Mouse (Mus musculus) midbrain, embryonic 11.5 days (tissue): ENCODE measurements around the gene Guk1. TPM values are rescaled to one million over a fixed set of nuclear protein-coding genes. Genes with fewer than 3 reads are reported as not detected.

Experiments
- ATAC-seq: fragments of 200-750 bp; cut with Nextera tagmentation; 2 replicates; pipeline ENCODE4 v1.8.0; 2017; ENCODE audit warnings: moderate TSS enrichment, moderate library complexity; ENCODE audit not compliant: low FRiP score
- DNase-seq: peaks from one replicate; pipeline ENCODE4 v3.0.0; 2015; ENCODE audit warnings: low spot score; ENCODE audit errors: missing footprints
- H3K27ac ChIP-seq: fragments of 300-500 bp; sonication (generic); 2 replicates; pipeline ENCODE4 v1.5.1; 2014; ENCODE audit warnings: low read depth, low read length
- H3K27me3 ChIP-seq: fragments of 300-500 bp; sonication (generic); 2 replicates; pipeline ENCODE4 v1.6.1; 2014; ENCODE audit warnings: mild to moderate bottlenecking, low read length, moderate library complexity, mixed read lengths; ENCODE audit not compliant: control insufficient read depth, insufficient read depth
- H3K36me3 ChIP-seq: fragments of 300-500 bp; sonication (generic); 2 replicates; pipeline ENCODE4 v1.6.1; 2014; ENCODE audit warnings: mild to moderate bottlenecking, low read length, moderate library complexity, mixed read lengths; ENCODE audit not compliant: control insufficient read depth, insufficient read depth
- H3K4me1 ChIP-seq: fragments of 300-500 bp; sonication (generic); 2 replicates; pipeline ENCODE4 v1.6.1; 2014; ENCODE audit warnings: low read length; ENCODE audit not compliant: control insufficient read depth, insufficient read depth
- H3K4me2 ChIP-seq: fragments of 300-500 bp; sonication (generic); 2 replicates; pipeline ENCODE4 v1.6.1; 2014; ENCODE audit warnings: mild to moderate bottlenecking, moderate library complexity
- H3K4me3 ChIP-seq: fragments of 300-500 bp; sonication (generic); 2 replicates; pipeline ENCODE4 v1.5.1; 2014; ENCODE audit warnings: low read depth, low read length
- H3K9ac ChIP-seq: fragments of 300-500 bp; sonication (generic); 2 replicates; pipeline ENCODE4 v1.6.1; 2014; ENCODE audit warnings: low read length
- H3K9me3 ChIP-seq: fragments of 300-500 bp; sonication (generic); 2 replicates; pipeline ENCODE4 v1.6.1; 2016; ENCODE audit warnings: low read length; ENCODE audit not compliant: control insufficient read depth
- WGBS: fragments of 180-500 bp; shearing (Covaris S2); extraction: QIAGEN DNeasy Blood & Tissue Kit; methylation state at CpG from one replicate; pipeline ENCODE4 v1.1.7; 2014; 5-methylcytosine and 5-hydroxymethylcytosine counted together
- polyA plus RNA-seq: library from polyadenylated mRNA; unstranded; fragments of >200 nt; fragmentation: Nextera tagmentation; extraction: Ambion mirVana; gene quantifications from 2 replicates; pipeline ENCODE4 v1.2.1, GENCODE M21; 2014

The Guk1 gene
- polyA plus RNA-seq, 1 experiment from 2014 or later: 96.6 TPM

DNA sequence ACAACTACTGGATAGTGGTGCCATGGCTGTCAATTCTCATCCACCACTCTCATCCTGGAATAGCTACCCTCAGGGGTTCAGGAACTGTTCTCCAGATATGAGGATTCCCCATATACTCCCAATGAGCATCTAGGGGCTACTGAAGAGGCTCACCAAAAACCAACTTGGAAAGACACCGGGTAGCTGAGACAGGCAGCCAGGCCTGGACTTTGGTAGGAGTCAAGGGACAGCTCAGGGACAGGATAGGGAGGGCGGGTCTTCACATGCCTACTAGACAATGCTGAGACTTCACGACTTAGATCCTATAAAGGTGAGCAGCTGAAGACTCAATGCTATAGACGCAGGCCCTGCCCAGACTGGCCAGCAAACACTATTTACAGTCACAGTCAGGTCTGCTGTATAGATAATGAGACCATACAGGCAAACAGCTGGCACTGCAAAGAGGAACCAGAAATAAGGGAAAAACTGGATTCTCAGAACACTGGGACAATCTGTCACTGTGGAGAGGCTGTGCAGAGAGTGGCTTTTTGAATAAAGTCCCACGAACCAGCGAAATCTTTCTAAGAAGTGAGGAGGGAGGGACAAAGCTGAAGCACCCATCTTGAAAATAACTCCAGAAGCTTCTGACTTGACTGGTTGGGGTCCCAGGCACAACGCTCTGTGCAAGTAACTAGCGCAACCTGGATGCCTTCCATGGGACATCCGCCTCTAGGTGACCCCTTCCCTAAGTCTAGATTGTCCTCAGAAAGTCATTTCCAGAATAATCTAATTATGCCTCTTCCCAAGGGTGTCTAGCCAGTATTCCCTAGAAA lies 29.4 kb downstream of the Guk1 start:
- Histone ChIP-seq H3K4me1 (peaks cover 8% of the 10 kb centered on the region), H3K27ac (no peak overlapping the region), H3K4me2 (peak overlapping the region; percentile 64), H3K9me3 (no peaks in the 10 kb centered on the region), H3K9ac (peak overlapping the region; percentile 43), H3K4me3 (peak overlapping the region; percentile 71), H3K27me3 (no peaks in the 10 kb centered on the region), H3K36me3 (peaks cover 4% of the 10 kb centered on the region; the same call in 1 of the 2 replicates)
- DNase-seq: no peak
- 63% methylated on average over 9 of the region's 9 CpGs for WGBS
- no peak for ATAC-seq

DNA sequence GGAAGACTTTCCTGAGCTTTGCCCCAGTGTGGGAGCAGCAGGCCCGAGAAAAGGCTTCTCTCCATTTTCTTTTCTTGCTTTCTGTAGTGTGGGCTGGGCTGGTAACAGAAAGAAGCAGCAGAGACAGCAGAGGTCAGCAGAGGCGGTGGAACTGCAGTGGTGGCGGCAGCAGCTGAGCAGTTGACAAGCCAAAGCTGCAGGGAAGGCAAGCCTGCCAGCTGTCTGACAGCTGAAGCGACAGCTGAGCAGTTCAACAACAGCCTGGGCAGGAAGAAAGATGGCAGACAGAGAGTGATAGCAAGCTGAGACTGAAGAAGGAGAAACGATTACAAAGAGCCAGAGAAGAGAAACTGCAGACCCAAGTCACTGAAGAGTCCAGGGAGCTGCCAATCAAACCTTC lies 30.6 kb downstream of the Guk1 start:
- H3K36me3 ChIP-seq: peaks cover 4% of the 10 kb centered on the region; the same call in 1 of the 2 replicates
- peaks cover 8% of the 10 kb centered on the region for H3K4me1 ChIP-seq
- DNase-seq (no peak), ATAC-seq (no peak)
- H3K9ac ChIP-seq: no peak overlapping the region
- 76% methylated on average over 5 of the region's 5 CpGs for WGBS
- H3K27ac ChIP-seq: no peak overlapping the region
- no peaks in the 10 kb centered on the region for H3K27me3 ChIP-seq
- H3K9me3 ChIP-seq: no peaks in the 10 kb centered on the region
- H3K4me2 ChIP-seq: no peak overlapping the region
- H3K4me3 ChIP-seq: no peak overlapping the region

DNA sequence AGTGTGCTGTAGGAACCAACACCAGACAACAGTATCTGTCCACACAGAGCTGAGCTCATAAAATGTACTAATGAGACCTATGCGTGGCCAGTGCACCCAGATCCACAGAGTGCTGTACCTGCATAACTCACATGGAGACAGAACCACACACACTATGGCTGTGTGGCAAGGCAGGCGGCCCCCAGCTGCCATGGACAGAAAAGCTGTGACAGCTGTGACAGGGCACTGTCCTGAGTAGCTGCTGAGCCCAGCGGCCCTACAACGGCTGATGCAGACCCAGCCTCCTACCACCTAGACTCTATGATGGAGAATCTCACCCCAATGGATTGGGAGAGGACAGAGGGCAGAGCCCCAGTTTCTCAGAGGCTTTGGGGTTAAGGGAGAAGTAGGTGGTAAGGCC lies 32.5 kb downstream of the Guk1 start:
- Histone ChIP-seq H3K36me3 (peaks cover 4% of the 10 kb centered on the region; the same call in 1 of the 2 replicates), H3K27ac (no peak overlapping the region), H3K27me3 (no peaks in the 10 kb centered on the region), H3K4me3 (no peak overlapping the region), H3K4me1 (peaks cover 8% of the 10 kb centered on the region), H3K9me3 (no peaks in the 10 kb centered on the region), H3K4me2 (no peak overlapping the region), H3K9ac (no peak overlapping the region)
- ATAC-seq: no peak
- 84% methylated on average over 4 of the region's 4 CpGs for WGBS
- DNase-seq: no peak

DNA sequence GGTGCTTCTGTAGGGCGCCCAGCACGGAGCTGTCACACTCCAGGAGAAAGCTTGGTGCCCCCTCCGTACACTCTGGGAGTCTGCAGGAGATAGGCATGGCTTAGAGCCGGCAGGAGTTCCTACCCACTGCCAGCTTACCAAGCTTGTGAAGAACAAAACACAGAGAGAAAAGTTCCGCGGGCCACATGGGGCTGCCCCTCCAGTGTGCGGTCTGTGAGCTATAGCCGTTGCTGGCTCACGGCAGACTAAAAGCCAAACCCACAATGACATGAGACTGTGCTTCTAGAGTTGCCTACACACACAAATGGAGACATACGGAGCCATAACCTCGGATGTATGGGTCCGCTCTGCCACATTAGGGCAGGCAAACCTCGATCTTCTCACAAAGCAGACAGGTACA lies 32.9 kb downstream of the Guk1 start:
- Histone ChIP-seq H3K27me3 (no peaks in the 10 kb centered on the region), H3K4me2 (no peak overlapping the region), H3K4me3 (no peak overlapping the region), H3K27ac (no peak overlapping the region), H3K9ac (no peak overlapping the region), H3K4me1 (peaks cover 6% of the 10 kb centered on the region), H3K36me3 (peaks cover 4% of the 10 kb centered on the region; the same call in 1 of the 2 replicates), H3K9me3 (no peaks in the 10 kb centered on the region)
- ATAC-seq (no peak), DNase-seq (no peak)
- 97% methylated on average over 13 of the region's 13 CpGs for WGBS

DNA sequence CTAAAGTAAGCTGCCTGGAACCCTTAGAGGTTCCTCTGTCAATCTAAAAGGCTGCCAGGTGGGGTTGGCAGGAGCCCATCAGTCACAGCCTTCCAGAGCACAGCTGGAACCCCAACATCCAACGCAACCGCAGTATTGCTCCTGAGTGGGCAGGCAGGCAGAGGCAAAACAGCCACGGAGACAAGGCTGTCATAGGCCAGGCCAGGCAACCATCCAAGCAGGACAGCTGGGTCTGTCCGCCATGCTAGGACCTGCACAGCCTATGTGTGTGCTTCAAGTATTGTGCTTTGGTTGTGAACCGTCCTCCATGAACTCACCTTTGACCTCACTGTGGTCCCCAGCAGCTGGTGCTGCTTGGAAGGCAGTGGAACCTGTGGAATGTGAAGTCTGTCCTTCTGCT lies 36.1 kb downstream of the Guk1 start:
- Histone ChIP-seq H3K27ac (no peak overlapping the region), H3K4me1 (no peaks in the 10 kb centered on the region), H3K4me2 (no peak overlapping the region), H3K36me3 (peaks cover 4% of the 10 kb centered on the region; the same call in 1 of the 2 replicates), H3K27me3 (no peaks in the 10 kb centered on the region), H3K9ac (no peak overlapping the region), H3K4me3 (no peak overlapping the region), H3K9me3 (no peaks in the 10 kb centered on the region)
- DNase-seq: no peak
- 92% methylated on average over 5 of the region's 5 CpGs for WGBS
- no peak for ATAC-seq

DNA sequence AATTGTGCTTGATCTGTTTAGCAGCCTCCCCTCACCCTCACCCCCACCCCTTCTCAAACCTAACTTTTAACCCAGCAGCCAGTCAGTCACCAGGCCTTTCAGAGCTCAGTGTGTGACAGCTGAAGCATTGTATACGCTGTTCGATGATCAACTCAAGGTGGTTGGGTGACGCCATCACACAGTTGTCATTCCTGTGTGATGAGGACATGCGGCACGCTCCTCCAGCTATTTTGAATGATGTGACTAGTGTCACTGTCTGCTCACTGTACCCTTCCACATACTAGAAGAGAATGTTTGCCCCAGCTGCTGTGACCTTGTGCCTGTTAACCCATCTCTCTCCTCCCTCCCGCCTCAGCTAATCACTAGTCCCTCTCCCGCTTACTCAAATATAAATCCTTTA lies 37.8 kb downstream of the Guk1 start:
- Histone ChIP-seq H3K4me3 (no peak overlapping the region), H3K27ac (no peak overlapping the region), H3K9ac (no peak overlapping the region), H3K9me3 (no peaks in the 10 kb centered on the region), H3K4me2 (no peak overlapping the region), H3K27me3 (no peaks in the 10 kb centered on the region), H3K4me1 (no peaks in the 10 kb centered on the region), H3K36me3 (peaks cover 4% of the 10 kb centered on the region; the same call in 1 of the 2 replicates)
- WGBS: 90% methylated on average over 7 of the region's 7 CpGs
- ATAC-seq (no peak), DNase-seq (no peak)

DNA sequence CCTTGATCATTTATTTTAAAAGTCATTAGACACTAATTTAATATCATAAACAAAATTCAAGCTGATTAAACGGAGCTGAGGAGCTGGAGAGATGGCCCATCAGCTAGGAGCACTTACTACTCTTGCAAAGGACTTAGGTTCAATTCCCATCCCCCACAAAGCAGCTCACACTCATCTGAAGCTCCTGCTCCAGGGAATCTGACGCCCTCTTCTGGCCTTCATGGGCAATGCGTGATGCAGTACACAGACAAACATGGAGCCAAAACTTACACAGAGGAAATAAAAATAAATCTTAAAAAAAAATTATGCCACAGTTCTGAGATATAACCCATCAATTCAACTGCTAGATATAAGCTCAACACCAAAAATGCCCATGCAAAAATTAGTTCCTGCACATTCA lies 40.3 kb downstream of the Guk1 start:
- Histone ChIP-seq H3K36me3 (no peaks in the 10 kb centered on the region), H3K27me3 (no peaks in the 10 kb centered on the region), H3K4me2 (no peak overlapping the region), H3K9ac (no peak overlapping the region), H3K4me1 (no peaks in the 10 kb centered on the region), H3K4me3 (no peak overlapping the region), H3K9me3 (no peaks in the 10 kb centered on the region), H3K27ac (no peak overlapping the region)
- DNase-seq (no peak), ATAC-seq (no peak)
- WGBS: 20% methylated on average over 3 of the region's 3 CpGs

DNA sequence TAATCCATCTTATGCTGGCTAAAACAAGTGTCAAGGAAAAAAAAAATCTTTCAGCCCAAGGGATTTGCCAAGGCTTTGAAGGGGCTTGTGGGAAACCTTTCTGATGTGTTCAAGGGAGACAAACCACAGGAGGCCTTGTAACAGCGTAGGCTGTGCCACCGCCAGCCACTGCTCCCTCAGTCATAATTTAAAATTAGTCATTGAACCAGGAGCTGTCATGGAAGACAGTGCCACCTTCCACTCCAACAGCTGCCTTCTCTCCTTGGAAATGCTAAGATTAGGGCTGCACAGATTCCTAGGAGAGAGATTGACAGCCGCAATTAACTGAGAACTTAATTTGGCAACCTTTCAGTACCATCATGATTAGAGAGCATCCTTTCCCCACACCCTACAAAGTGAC lies 42.7 kb downstream of the Guk1 start:
- H3K9me3 ChIP-seq: no peaks in the 10 kb centered on the region
- H3K9ac ChIP-seq: no peak overlapping the region
- H3K36me3 ChIP-seq: no peaks in the 10 kb centered on the region
- no peaks in the 10 kb centered on the region for H3K27me3 ChIP-seq
- no peak overlapping the region for H3K4me3 ChIP-seq
- no peak overlapping the region for H3K4me2 ChIP-seq
- H3K27ac ChIP-seq: no peak overlapping the region
- DNase-seq: no peak
- ATAC-seq: no peak
- H3K4me1 ChIP-seq: no peaks in the 10 kb centered on the region
- 83% methylated on average over 3 of the region's 3 CpGs for WGBS

GRCm38 (mm10) chr11:59142962-59143361 lies 49.0 kb downstream of the Guk1 start:
- Histone ChIP-seq H3K4me2 (no peak overlapping the region), H3K27me3 (no peaks in the 10 kb centered on the region), H3K9me3 (no peaks in the 10 kb centered on the region), H3K4me3 (no peak overlapping the region), H3K9ac (no peak overlapping the region), H3K36me3 (no peaks in the 10 kb centered on the region), H3K27ac (no peak overlapping the region), H3K4me1 (no peaks in the 10 kb centered on the region)
- DNase-seq (peak; percentile 72), ATAC-seq (no peak)
- 74% methylated on average over 5 of the region's 5 CpGs for WGBS
